Mouse (Mus musculus) C2C12 (cell line): Measurements from ENCODE around the gene Gm13285. TPM values are rescaled to one million over a fixed set of nuclear protein-coding genes. Genes with fewer than 3 reads are reported as not detected.
"Not testable (repeated sequence)": the region's sequence is repeated elsewhere in the genome, so short reads cannot be mapped to it uniquely, and the experiment has no call there.

Experiments
- H3K27me3 ChIP-seq: one replicate; pipeline ENCODE4 v1.6.1; 2011; ENCODE audit not compliant: control insufficient read depth, insufficient read depth, insufficient read length
- H3K36me3 ChIP-seq: one replicate; pipeline ENCODE4 v1.6.1; 2011; ENCODE audit not compliant: control insufficient read depth, insufficient read depth
- H3K4me3 ChIP-seq: one replicate; pipeline ENCODE4 v1.5.1; 2011; ENCODE audit warnings: mild to moderate bottlenecking, control low read depth; ENCODE audit not compliant: poor library complexity, insufficient read depth, severe bottlenecking
- H3K79me2 ChIP-seq: one replicate; pipeline ENCODE4 v1.6.1; 2011; ENCODE audit not compliant: control insufficient read depth, insufficient read depth
- H3K79me3 ChIP-seq: one replicate; pipeline ENCODE4 v1.6.1; 2011; ENCODE audit warnings: low read depth, control low read depth
- H3ac ChIP-seq: one replicate; pipeline ENCODE3; 2011; ENCODE audit warnings: low read depth; ENCODE audit not compliant: control insufficient read depth, insufficient read length
- CEBPB ChIP-seq: IDR thresholded peaks from one replicate; pipeline ENCODE4 v1.6.1; 2011; ENCODE audit warnings: low read depth, mild to moderate bottlenecking, control low read depth, moderate library complexity
- CTCF ChIP-seq: IDR thresholded peaks from one replicate; pipeline ENCODE4 v1.5.1; 2011; ENCODE audit not compliant: control insufficient read depth, insufficient read depth, insufficient read length
- FOSL1 ChIP-seq: IDR thresholded peaks from one replicate; pipeline ENCODE4 v1.8.0; 2011; ENCODE audit warnings: mild to moderate bottlenecking, low read length; ENCODE audit not compliant: poor library complexity, insufficient read depth, severe bottlenecking
- MAX ChIP-seq: IDR thresholded peaks from one replicate; pipeline ENCODE4 v1.6.1; 2011; ENCODE audit warnings: mild to moderate bottlenecking, control low read depth
- MYOD1 ChIP-seq: IDR thresholded peaks from one replicate; pipeline ENCODE4 v1.6.1; 2011; ENCODE audit warnings: low read depth; ENCODE audit not compliant: control insufficient read depth, insufficient read length
- MYOG ChIP-seq: IDR thresholded peaks from one replicate; pipeline ENCODE4 v1.6.1; 2011; ENCODE audit not compliant: control insufficient read depth, insufficient read length; ENCODE audit errors: extremely low read depth
- USF1 ChIP-seq: IDR thresholded peaks from one replicate; pipeline ENCODE4 v1.6.1; 2011; ENCODE audit warnings: low read depth, mild to moderate bottlenecking, control low read depth, moderate library complexity
- polyA plus RNA-seq: library from polyadenylated mRNA; unstranded; fragments of >200 nt; fragmentation: generic; extraction: Trizol; gene quantifications from one replicate; pipeline ENCODE4 v1.2.1, GENCODE M21; 2012; ENCODE audit warnings: missing spikeins

The Gm13285 gene
- polyA plus RNA-seq, 1 experiment, result not detected

DNA sequence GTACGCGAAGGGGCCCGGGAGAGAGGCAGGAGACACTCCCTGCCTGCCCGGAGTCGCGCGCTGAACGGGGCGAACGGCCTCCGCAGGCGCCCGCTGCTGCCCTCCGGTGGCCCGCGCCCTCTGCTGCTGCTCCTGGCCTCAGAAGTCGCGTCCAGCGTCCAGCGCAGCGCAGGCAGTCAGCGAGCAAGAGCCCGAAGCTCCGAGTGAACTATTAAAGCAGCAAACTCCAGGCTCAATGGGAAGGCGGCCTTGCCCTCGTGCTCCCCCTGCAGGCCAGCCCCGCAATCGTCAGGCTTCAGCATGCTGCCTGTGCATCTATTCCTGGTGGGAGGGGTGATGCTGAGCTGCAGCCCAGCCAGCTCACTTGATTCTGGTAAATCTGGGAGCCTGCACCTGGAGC, 2.4 kb upstream of the Gm13285 start, which contains the start of gene Gm13279:
Gene Gm13279 (plus strand): TSS at position 301 of the 400 bp plus-strand sequence.
- not testable (repeated sequence) for H3K4me3 ChIP-seq, H3K79me2 ChIP-seq, H3K36me3 ChIP-seq, H3K27me3 ChIP-seq, H3ac ChIP-seq, H3K79me3 ChIP-seq

DNA sequence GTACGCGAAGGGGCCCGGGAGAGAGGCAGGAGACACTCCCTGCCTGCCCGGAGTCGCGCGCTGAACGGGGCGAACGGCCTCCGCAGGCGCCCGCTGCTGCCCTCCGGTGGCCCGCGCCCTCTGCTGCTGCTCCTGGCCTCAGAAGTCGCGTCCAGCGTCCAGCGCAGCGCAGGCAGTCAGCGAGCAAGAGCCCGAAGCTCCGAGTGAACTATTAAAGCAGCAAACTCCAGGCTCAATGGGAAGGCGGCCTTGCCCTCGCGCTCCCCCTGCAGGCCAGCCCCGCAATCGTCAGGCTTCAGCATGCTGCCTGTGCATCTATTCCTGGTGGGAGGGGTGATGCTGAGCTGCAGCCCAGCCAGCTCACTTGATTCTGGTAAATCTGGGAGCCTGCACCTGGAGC, 3.5 kb downstream of the Gm13285 start, which contains the start of gene Gm13287:
Gene Gm13287 (plus strand): TSS at position 301 of the 400 bp plus-strand sequence.
- H3K4me3 ChIP-seq, H3K79me3 ChIP-seq, H3ac ChIP-seq, H3K36me3 ChIP-seq, H3K27me3 ChIP-seq, H3K79me2 ChIP-seq: not testable (repeated sequence)

DNA sequence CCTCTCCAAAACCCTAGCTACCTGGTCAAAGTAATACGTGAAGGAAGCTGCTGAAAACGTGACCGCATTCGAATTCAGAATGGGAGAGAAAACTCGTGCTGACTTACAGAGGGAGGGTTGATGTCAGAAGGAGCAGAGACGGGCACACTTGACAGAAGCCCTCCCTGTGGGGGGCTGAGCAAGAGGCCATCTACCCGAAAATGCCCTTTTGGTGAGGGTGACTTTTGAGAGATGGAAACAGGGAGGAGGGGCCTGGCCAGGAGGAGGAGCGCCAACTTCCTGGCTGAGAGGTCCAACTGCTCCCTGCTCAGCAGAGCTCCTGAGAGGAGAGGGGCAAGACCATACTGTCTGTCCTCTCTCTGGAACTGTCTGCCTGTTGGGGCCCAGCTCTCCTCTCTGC, 5.8 kb downstream of the Gm13285 start, which contains the start of gene Gm13288:
Gene Gm13288 (plus strand): TSS at position 301 of the 400 bp plus-strand sequence.
- not testable (repeated sequence) for H3K79me2 ChIP-seq, H3ac ChIP-seq, H3K27me3 ChIP-seq, H3K79me3 ChIP-seq, H3K4me3 ChIP-seq, H3K36me3 ChIP-seq

DNA sequence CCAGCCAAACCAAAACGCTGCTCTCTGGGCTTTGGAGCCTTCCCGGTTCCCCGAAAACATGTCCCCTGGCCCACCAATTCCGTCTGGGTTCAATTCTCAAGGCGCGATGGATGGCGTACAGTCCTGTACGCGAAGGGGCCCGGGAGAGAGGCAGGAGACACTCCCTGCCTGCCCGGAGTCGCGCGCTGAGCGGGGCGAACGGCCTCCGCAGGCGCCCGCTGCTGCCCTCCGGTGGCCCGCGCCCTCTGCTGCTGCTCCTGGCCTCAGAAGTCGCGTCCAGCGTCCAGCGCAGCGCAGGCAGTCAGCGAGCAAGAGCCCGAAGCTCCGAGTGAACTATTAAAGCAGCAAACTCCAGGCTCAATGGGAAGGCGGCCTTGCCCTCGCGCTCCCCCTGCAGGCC, 6.3 kb downstream of the Gm13285 start:
- H3K36me3 ChIP-seq, H3K27me3 ChIP-seq, H3K4me3 ChIP-seq: not testable (repeated sequence)

DNA sequence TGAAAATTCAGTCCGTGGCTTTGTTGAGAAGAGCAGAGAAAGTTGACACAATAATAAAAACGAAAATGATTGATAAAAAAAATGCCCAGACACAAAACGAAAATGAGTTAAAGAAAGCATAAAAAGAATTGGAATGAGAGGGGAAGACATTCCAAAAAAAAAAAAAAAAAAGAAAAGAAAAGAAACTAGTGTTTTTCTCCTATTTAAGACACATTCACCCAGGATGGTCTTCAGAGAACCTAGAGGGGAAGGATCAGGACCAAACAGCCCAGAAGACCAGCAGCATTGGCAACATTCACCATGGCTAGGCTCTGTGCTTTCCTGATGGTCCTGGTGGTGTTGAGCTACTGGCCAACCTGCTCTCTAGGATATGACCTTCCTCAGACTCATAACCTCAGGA, 16.5 kb downstream of the Gm13285 start, which contains the start of gene Ifna7:
Gene Ifna7 (plus strand): TSS at position 301 of the 400 bp plus-strand sequence.
- Histone ChIP-seq H3K4me3 (no peak within 1 kb of the TSS), H3K36me3 (no peaks in the 10 kb centered on the region), H3K79me2 (no peaks in the 10 kb centered on the region), H3K79me3 (no peaks in the 10 kb centered on the region), H3ac (no peak within 1 kb of the TSS), H3K27me3 (peaks cover 14% of the 10 kb centered on the region)
- no peak for TF ChIP-seq MYOG
- no peak for TF ChIP-seq MYOD1
- no peak for TF ChIP-seq CTCF
- no peak for TF ChIP-seq MAX
- no peak for TF ChIP-seq USF1
- no peak for TF ChIP-seq CEBPB
- no peak for TF ChIP-seq FOSL1

More for the DNA sequence above, 6.3 kb downstream of the Gm13285 start:
- H3K79me2 ChIP-seq, H3ac ChIP-seq, H3K79me3 ChIP-seq: not testable (repeated sequence)

DNA sequence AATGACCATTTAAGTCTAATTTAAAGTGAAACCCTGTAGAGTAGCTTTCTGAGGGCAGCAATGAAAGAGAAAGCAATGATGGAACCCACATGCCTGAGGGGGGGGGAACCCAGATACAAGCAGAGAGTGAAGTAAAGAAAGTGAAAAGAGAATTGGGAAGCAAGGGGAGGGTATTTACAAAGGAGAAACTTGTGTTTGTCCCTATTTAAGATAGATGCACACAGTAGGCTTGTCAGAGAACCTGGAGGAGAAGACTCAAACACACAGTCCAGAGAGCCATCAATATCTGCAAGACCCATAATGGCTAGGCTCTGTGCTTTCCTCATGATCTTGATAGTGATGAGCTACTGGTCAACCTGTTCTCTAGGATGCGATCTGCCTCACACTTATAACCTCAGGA, 20.2 kb downstream of the Gm13285 start, which contains the start of gene Ifna11:
Gene Ifna11 (plus strand): TSS at position 301 of the 400 bp plus-strand sequence.
- H3K4me3 ChIP-seq, result no peak within 1 kb of the TSS
- no peaks in the 10 kb centered on the region for H3K36me3 ChIP-seq
- no peaks in the 10 kb centered on the region for H3K79me3 ChIP-seq
- H3ac ChIP-seq, result no peak within 1 kb of the TSS
- no peak for TF ChIP-seq USF1
- no peak for TF ChIP-seq CEBPB
- no peak for TF ChIP-seq MAX
- no peak for TF ChIP-seq MYOG
- TF ChIP-seq FOSL1, result no peak
- TF ChIP-seq CTCF, result no peak
- TF ChIP-seq MYOD1, result no peak
- H3K27me3 ChIP-seq, result peaks cover 13% of the 10 kb centered on the region
- H3K79me2 ChIP-seq, result no peaks in the 10 kb centered on the region

DNA sequence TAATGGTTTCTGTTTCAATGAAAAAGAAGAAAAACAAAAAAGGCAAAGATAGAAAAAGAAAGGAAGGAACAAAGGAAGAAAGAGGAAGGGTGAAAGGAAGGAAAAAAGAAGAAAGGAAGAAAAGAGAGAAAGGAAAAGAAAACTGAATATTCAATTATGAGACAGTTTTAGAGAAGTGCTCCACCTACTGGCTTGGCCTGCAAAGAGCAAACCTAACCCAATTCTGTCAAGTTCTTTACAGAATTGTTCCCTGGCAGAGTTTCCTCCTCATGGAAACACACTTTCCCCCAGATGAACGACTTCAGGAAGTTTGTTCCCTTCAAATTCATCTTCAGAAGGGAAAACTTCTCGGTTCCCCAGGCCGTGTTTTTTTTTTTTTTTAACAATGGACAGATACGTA, 23.5 kb downstream of the Gm13285 start:
- Histone ChIP-seq H3K4me3 (no peak overlapping the region), H3K79me2 (no peaks in the 10 kb centered on the region), H3K79me3 (no peaks in the 10 kb centered on the region), H3ac (no peak overlapping the region), H3K36me3 (no peaks in the 10 kb centered on the region), H3K27me3 (peaks cover 7% of the 10 kb centered on the region)
- TF ChIP-seq MAX, result no peak
- TF ChIP-seq CTCF, result no peak
- no peak for TF ChIP-seq MYOG
- no peak for TF ChIP-seq MYOD1
- TF ChIP-seq CEBPB, result no peak
- TF ChIP-seq USF1, result no peak
- TF ChIP-seq FOSL1, result no peak

DNA sequence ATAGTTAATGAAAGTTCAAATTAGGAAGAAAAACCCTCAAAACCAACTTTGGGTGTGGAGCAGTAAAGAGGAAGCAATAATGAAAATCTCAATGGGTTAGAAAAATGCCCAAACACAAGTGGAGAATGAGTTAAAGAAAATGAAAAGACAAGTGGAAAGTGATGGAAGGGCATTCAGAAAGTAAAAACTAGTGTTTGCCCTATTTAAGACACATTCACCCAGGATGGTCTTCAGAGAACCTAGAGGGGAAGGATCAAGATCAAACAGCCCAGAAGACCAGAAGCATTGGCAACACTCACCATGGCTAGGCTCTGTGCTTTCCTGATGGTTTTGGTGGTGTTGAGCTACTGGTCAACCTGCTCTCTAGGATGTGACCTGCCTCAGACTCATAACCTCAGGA, 27.7 kb downstream of the Gm13285 start, which contains the start of gene Ifna6:
Gene Ifna6 (plus strand): TSS at position 301 of the 400 bp plus-strand sequence.
- H3K4me3 ChIP-seq, H3K27me3 ChIP-seq, H3K79me3 ChIP-seq, H3ac ChIP-seq, H3K79me2 ChIP-seq, H3K36me3 ChIP-seq: not testable (repeated sequence)
